Mouse (Mus musculus): ENCODE results near the gene Hdhd3. TPM values are rescaled to one million over a fixed set of nuclear protein-coding genes. Genes with fewer than 3 reads are reported as not detected.
A peak's percentile ranks its signal among the peaks of the same experiment; 100 is the strongest.

Gene Hdhd3
- total RNA-seq, 1 experiment from 2014 or later, result 22.7 TPM

DNA sequence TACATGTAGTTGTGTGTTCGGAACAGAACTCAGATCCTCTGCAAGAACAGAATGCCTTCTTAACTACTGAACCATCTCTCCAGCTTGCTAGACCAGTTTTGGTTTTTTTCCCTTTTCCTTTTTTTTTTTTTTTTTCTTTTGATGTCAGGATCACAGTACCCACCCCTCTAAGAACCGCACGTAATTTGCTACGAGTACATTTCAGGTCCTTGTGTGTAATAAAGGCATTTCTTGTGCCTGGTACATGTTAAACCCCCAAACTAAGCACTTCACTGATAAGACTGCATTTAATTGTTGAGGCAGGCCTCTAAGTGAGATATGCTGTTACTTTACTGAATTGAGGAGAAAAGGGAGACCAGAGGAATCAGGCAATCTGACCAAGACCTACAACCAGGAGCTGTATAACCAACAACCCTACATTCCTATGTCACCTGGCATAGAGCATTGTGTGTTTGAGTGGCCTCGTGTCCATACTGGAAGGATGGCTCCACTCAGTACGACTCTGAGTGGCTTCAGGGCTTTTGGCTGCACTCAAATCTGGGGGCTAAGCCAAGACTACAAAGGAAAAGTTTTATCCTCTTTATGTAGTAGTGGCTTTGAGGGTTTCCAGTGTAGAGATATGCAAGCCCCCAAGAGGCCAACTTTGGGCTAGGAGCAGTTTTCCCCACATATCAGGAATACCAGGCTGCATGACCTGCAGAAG is 25.6 kb downstream of the Hdhd3 start:
- no peak for DNase-seq

DNA sequence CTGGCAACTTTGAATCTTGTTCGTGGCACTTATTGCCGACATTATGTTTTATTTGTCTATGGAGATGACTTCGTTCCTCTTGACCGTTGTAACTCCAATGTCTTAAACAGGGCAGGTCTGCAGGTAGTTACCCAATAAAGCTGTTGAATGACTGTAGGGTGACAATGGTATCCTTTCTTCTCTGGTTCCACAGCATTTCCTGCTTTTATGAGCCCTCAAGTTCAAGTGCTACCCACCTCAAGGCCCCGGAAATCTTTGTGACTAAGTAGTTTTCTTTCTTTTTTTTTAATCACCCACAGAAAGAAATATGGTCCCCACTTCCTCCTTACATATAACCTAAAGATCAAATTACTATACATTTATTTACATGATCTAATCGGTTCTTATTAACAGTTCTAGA is 27.5 kb downstream of the Hdhd3 start:
- DNase-seq, result no peak

- no peak for DNase-seq
Measured at GRCm38 (mm10) chr4:62475131-62475530, 28.1 kb downstream of the Hdhd3 start.

DNA sequence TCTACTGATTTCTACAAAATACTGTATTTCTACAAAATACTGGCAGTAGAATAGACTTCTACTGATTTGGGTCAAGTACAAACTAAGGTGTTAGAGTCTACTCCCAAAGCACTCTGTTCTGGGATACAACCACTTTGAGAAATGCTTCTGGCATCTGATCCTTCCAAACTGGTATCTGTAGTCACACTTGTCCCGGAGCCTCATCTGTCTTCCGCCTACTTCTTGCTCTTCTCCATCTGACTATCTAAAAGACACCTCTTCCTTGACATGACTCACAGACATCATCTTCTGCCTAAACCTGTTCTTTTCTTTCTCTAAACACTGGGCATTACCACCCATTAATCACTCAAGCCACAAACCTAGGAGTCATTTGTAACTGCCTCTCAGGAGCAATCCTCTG is 31.2 kb downstream of the Hdhd3 start:
- DNase-seq, result no peak

- DNase-seq, result peak; percentile 90
Measured at GRCm38 (mm10) chr4:62470598-62471051, 32.6 kb downstream of the Hdhd3 start, which contains the start of gene Wdr31. Gene Wdr31 (minus strand): TSS chr4:62470896.

DNA sequence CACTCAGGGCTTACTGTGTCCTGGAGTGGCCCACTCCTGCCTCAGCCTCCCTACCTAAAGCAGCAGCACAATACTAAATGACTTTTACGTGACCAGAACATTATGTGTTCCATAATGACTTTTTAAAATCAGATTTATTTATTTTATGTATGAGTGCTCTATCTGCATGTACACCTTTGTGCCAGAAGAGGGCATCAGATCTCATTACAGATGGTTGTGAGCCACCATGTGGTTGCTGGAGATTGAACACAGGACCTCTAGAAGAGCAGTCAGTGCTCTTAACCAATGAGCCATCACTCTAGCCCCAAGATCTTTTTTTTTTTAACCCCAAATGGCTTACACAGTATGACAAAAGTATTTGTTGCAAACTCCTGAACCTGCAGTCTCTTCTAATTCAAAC is 35.1 kb downstream of the Hdhd3 start:
- no peak for DNase-seq

DNA sequence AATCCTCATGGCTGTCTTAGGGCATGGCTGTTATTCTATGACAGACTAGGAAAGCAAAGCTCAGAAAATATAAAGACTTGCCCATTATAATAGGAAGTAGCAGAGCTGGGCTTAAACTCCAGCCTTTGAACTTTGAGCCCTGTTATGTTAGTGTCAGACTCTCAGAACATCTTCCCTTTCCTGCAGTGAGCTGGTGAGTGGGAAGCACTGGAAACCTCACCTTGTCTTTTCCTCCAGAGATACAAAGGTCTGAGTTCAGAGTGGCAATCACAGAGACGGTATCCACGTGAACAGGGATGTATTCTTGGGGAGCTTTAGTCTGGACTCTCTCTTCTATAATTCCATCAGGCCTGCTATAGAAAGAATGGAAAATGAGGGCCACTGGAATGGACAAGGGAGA is 40.1 kb downstream of the Hdhd3 start:
- DNase-seq, result no peak

- DNase-seq, result no peak
Measured at GRCm38 (mm10) chr4:62460348-62460747, 42.9 kb downstream of the Hdhd3 start.

DNA sequence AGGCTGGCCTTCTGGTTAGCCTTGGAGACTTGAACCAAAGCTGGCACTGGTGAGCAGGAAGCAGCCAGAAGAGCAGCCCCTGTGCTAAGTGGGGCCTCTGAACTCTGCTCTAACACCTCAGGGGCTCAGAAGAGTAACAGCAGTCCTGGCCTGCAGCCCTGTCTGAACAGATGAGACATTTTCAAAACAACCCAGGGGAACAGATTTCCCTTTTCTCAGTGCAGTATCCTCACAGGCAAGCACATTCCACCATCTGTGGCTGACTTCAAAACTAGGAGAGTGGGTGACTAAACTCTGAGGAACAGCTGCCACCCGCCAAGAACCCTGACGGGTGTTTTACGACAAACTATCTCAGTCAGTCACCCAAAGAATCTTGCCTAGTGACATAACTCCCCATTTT is 44.2 kb downstream of the Hdhd3 start:
- DNase-seq, result no peak

- peak; percentile 61 for DNase-seq
Measured at GRCm38 (mm10) chr4:62454995-62455394, 48.3 kb downstream of the Hdhd3 start.

Other genes starting within 250 kb of the Hdhd3 start
- 17.7 and 19.5 TPM in 2 replicates for gene Slc31a2, start 240.9 kb downstream of the Hdhd3 start, total RNA-seq (2021)
- 33.5 and 35.6 TPM in 2 replicates for gene Fkbp15, start 142.9 kb downstream of the Hdhd3 start, total RNA-seq (2021)
- gene Slc31a1, start 142.7 kb downstream of the Hdhd3 start, total RNA-seq (2021), result 57.8 and 58.8 TPM in 2 replicates
- gene Cdc26, start 94.8 kb downstream of the Hdhd3 start, total RNA-seq (2021), result 67.1 and 70.0 TPM in 2 replicates
- gene Prpf4, start 94.7 kb downstream of the Hdhd3 start, total RNA-seq (2021), result 21.4 and 26.3 TPM in 2 replicates
- gene Rnf183, start 68.2 kb downstream of the Hdhd3 start, total RNA-seq (2021), result not detected in 2 replicates
- gene Wdr31, start 32.6 kb downstream of the Hdhd3 start, total RNA-seq (2021), result 1.7 and 2.0 TPM in 2 replicates
- 1.1 and 1.3 TPM in 2 replicates for gene Bspry, start 23.4 kb downstream of the Hdhd3 start, total RNA-seq (2021)
- gene Alad, start 16.5 kb upstream of the Hdhd3 start, total RNA-seq (2021), result 90.0 and 110 TPM in 2 replicates
- 43.9 and 46.4 TPM in 2 replicates for gene Pole3, start 21.6 kb upstream of the Hdhd3 start, total RNA-seq (2021)
- gene 4933430I17Rik, start 21.9 kb upstream of the Hdhd3 start, total RNA-seq (2021), result 0.19 and 0.26 TPM in 2 replicates
- gene Rgs3, start 56.4 kb upstream of the Hdhd3 start, total RNA-seq (2021), result 46.7 and 69.3 TPM in 2 replicates

Measured in adrenal gland, postnatal 14 days (tissue).